ENCODE assay signal across 15 mouse cellular contexts in the genomic region with DNA sequence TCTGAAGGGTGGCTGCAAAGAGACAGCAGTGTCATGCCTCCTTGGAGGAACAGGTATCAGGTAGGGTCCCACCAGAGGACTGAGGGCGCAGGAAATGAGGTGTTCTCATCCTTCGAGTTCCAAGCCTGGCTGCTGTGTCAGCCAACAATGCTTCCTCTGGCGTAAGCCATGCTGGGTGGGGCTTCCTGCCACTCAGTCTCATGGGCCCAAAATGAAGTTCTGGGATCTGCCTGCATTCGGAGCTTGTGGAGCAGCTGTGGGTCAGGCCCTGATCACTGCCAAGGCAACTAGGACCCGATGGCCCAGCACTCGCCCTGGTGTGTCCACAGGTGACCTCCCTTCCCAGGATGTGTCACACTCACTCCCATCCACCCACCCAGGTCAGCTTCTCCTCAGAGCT.
DNase-seq lines count a peak whose midpoint lies in the region; ATAC-seq lines count a peak whose summit lies in the region.
"Had no signal": no experiment of that assay in that cellular context is flagged by ENCODE, and none has a peak within 500 bp of the region (broad histone marks: within the 10 kb centered on the region; RNA-seq: fewer than 3 reads in every experiment).

No protein-coding gene starts in this region.

- H3K36me3 ChIP-seq in hindbrain, embryonic 10.5 days: peaks cover 67% of the 10 kb centered on the region
- peaks cover 19% of the 10 kb centered on the region for H3K36me3 ChIP-seq in hindbrain, embryonic 16.5 days (ENCODE audit: control insufficient read depth, insufficient read depth, low read length)
- H3K36me3 ChIP-seq in liver, embryonic 12.5 days: peaks cover 69% of the 10 kb centered on the region
- peaks cover 9% of the 10 kb centered on the region; the same call in 1 of the 2 replicates for H3K36me3 ChIP-seq in liver, embryonic 11.5 days (ENCODE audit: control insufficient read depth, insufficient read depth, low read length)
- H3K36me3 ChIP-seq in heart, embryonic 10.5 days: peaks cover 42% of the 10 kb centered on the region
- H3K36me3 ChIP-seq in limb, embryonic 10.5 days: peaks cover 47% of the 10 kb centered on the region

- no peaks in the 10 kb centered on the region for H3K27me3 ChIP-seq in hindbrain, embryonic 10.5 days (ENCODE audit: insufficient read depth, poor library complexity, severe bottlenecking)
- no peaks in the 10 kb centered on the region for H3K27me3 ChIP-seq in hindbrain, embryonic 16.5 days (replicated peaks; ENCODE audit: control insufficient read depth, insufficient read depth, low read length)
- no peaks in the 10 kb centered on the region for H3K27me3 ChIP-seq in liver, embryonic 12.5 days (replicated peaks)
- H3K27me3 ChIP-seq in liver, embryonic 11.5 days (replicated peaks; ENCODE audit: control insufficient read depth, insufficient read depth, low read length): no peaks in the 10 kb centered on the region
- H3K27me3 ChIP-seq in heart, embryonic 10.5 days (ENCODE audit: insufficient read depth, poor library complexity, severe bottlenecking): peaks cover 52% of the 10 kb centered on the region
- no peaks in the 10 kb centered on the region for H3K27me3 ChIP-seq in limb, embryonic 10.5 days (ENCODE audit: low read depth, poor library complexity, severe bottlenecking)
- H3K27me3 ChIP-seq: midbrain, embryonic 13.5 days; neural tube, embryonic 13.5 days had no signal

- H3K4me1 ChIP-seq in hindbrain, embryonic 10.5 days (replicated peaks): peaks cover 11% of the 10 kb centered on the region
- H3K4me1 ChIP-seq in hindbrain, embryonic 16.5 days (ENCODE audit: control insufficient read depth, insufficient read depth, low read depth, low read length): peaks cover 5% of the 10 kb centered on the region
- peaks cover 38% of the 10 kb centered on the region for H3K4me1 ChIP-seq in liver, embryonic 12.5 days
- H3K4me1 ChIP-seq in liver, embryonic 11.5 days (replicated peaks; ENCODE audit: control insufficient read depth, insufficient read depth, low read length): peaks cover 3% of the 10 kb centered on the region
- H3K4me1 ChIP-seq in heart, embryonic 10.5 days: peaks cover 35% of the 10 kb centered on the region
- peaks cover 39% of the 10 kb centered on the region for H3K4me1 ChIP-seq in limb, embryonic 10.5 days

- H3K27ac ChIP-seq in hindbrain, embryonic 10.5 days: peak overlapping the region; percentile 59; the same call in 1 of the 2 replicates
- no peak overlapping the region for H3K27ac ChIP-seq in hindbrain, embryonic 16.5 days (ENCODE audit: low read depth, low read length)
- peak overlapping the region; percentile 5; the same call in 1 of the 2 replicates for H3K27ac ChIP-seq in liver, embryonic 12.5 days
- H3K27ac ChIP-seq in liver, embryonic 11.5 days (ENCODE audit: low read depth, low read length): no peak overlapping the region
- 0 out of 2 replicates have a peak overlapping the region, but pooled peaks have one; percentile 1 for H3K27ac ChIP-seq in heart, embryonic 10.5 days
- peak overlapping the region; percentile 46; the same call in 1 of the 2 replicates for H3K27ac ChIP-seq in limb, embryonic 10.5 days
- H3K27ac ChIP-seq: midbrain, embryonic 13.5 days; neural tube, embryonic 13.5 days had no signal

- no peak for DNase-seq in hindbrain, embryonic 10.5 days (ENCODE audit: low spot score)
- no peak for DNase-seq in liver, embryonic 11.5 days (ENCODE audit: low spot score)
- DNase-seq in heart, embryonic 10.5 days (ENCODE audit: low spot score): no peak
- DNase-seq in limb, embryonic 10.5 days (ENCODE audit: low spot score): no peak
- DNase-seq in adrenal gland, adult 8-10 months: no peak
- DNase-seq: B cell, adult 2 months; cerebellum, adult 8-10 months; lung, postnatal 10 days; right cerebral cortex, adult 18-20 months; thymus, postnatal 36 days had no signal

- H3K4me2 ChIP-seq in hindbrain, embryonic 16.5 days (ENCODE audit: low read length): no peak overlapping the region
- H3K4me2 ChIP-seq in liver, embryonic 12.5 days: no peak overlapping the region
- H3K4me2 ChIP-seq in liver, embryonic 11.5 days: no peak overlapping the region
- H3K4me2 ChIP-seq: midbrain, embryonic 13.5 days; neural tube, embryonic 13.5 days had no signal

- H3K9ac ChIP-seq in hindbrain, embryonic 16.5 days (ENCODE audit: low read depth, low read length): no peak overlapping the region
- H3K9ac ChIP-seq in liver, embryonic 12.5 days: no peak overlapping the region
- no peak overlapping the region for H3K9ac ChIP-seq in liver, embryonic 11.5 days (ENCODE audit: low read depth, low read length)
- H3K9ac ChIP-seq: neural tube, embryonic 13.5 days had no signal

- no peak for ATAC-seq in hindbrain, embryonic 16.5 days
- ATAC-seq in liver, embryonic 12.5 days: no peak; the same call in 1 of the 2 replicates
- no peak for ATAC-seq in liver, embryonic 11.5 days (replicated peaks; ENCODE audit: low FRiP score)
- ATAC-seq: midbrain, embryonic 13.5 days had no signal

- H3K9me3 ChIP-seq in hindbrain, embryonic 10.5 days: no peaks in the 10 kb centered on the region
- H3K9me3 ChIP-seq in hindbrain, embryonic 16.5 days (ENCODE audit: control insufficient read depth, low read length): no peaks in the 10 kb centered on the region
- no peaks in the 10 kb centered on the region for H3K9me3 ChIP-seq in liver, embryonic 12.5 days (replicated peaks)
- no peaks in the 10 kb centered on the region for H3K9me3 ChIP-seq in liver, embryonic 11.5 days (ENCODE audit: control insufficient read depth, low read length)
- H3K9me3 ChIP-seq in heart, embryonic 10.5 days: no peaks in the 10 kb centered on the region
- H3K9me3 ChIP-seq in limb, embryonic 10.5 days (replicated peaks): no peaks in the 10 kb centered on the region
- H3K9me3 ChIP-seq: embryonic facial prominence, embryonic 10.5 days; midbrain, embryonic 13.5 days; neural tube, embryonic 13.5 days had no signal

- H3K4me3 ChIP-seq in hindbrain, embryonic 10.5 days: no peak overlapping the region
- no peak overlapping the region for H3K4me3 ChIP-seq in hindbrain, embryonic 16.5 days (ENCODE audit: low read length)
- H3K4me3 ChIP-seq in liver, embryonic 12.5 days: no peak overlapping the region
- no peak overlapping the region for H3K4me3 ChIP-seq in liver, embryonic 11.5 days (ENCODE audit: low read depth, low read length)
- H3K4me3 ChIP-seq in heart, embryonic 10.5 days: no peak overlapping the region
- H3K4me3 ChIP-seq in limb, embryonic 10.5 days: no peak overlapping the region
- H3K4me3 ChIP-seq: embryonic facial prominence, embryonic 10.5 days; midbrain, embryonic 13.5 days; neural tube, embryonic 13.5 days had no signal

- WGBS in hindbrain, embryonic 10.5 days: 91% methylated on average over 6 of the region's 6 CpGs
- WGBS in hindbrain, embryonic 16.5 days: 89% methylated on average over 6 of the region's 6 CpGs
- 83% methylated on average over 6 of the region's 6 CpGs for WGBS in liver, embryonic 12.5 days (ENCODE audit: insufficient replicate concordance)
- WGBS in liver, embryonic 11.5 days: 86% methylated on average over 6 of the region's 6 CpGs
- WGBS in heart, embryonic 10.5 days: 88% methylated on average over 6 of the region's 6 CpGs
- WGBS in limb, embryonic 10.5 days: 89% methylated on average over 6 of the region's 6 CpGs

Comparison
In these comparisons a context has a peak if more than half of its experiments do, and no peak if none do; other contexts are left out.
1. H3K27ac ChIP-seq: peak in hindbrain, embryonic 10.5 days (single experiment), liver, embryonic 12.5 days (single experiment), heart, embryonic 10.5 days (single experiment) and limb, embryonic 10.5 days (single experiment); none in hindbrain, embryonic 16.5 days (single experiment) and liver, embryonic 11.5 days (single experiment).